Mouse (Mus musculus): ENCODE results near the gene Rnase12.
"Not testable (repeated sequence)": the region's sequence is repeated elsewhere in the genome, so short reads cannot be mapped to it uniquely, and the experiment has no call there.

The Rnase12 gene

GRCm38 (mm10) chr14:51017256-51017655 is 40.2 kb downstream of the Rnase12 start:
- no peak for DNase-seq (ENCODE audit: low spot score)

- DNase-seq (ENCODE audit: low spot score) = no peak
These were observed 41.7 kb downstream of the Rnase12 start for GRCm38 (mm10) chr14:51015780-51016179.

- DNase-seq (ENCODE audit: low spot score) = not testable (repeated sequence)
These were observed 42.7 kb downstream of the Rnase12 start for GRCm38 (mm10) chr14:51014724-51015123.

GRCm38 (mm10) chr14:51009572-51009971 is 47.9 kb downstream of the Rnase12 start:
- no peak for DNase-seq (ENCODE audit: low spot score)

- DNase-seq (ENCODE audit: low spot score) = no peak
These were observed 48.7 kb downstream of the Rnase12 start for GRCm38 (mm10) chr14:51008781-51009180.

GRCm38 (mm10) chr14:51007914-51008713 is 49.3 kb downstream of the Rnase12 start:
- no peak for DNase-seq (ENCODE audit: low spot score)

GRCm38 (mm10) chr14:51007152-51007801 is 50.2 kb downstream of the Rnase12 start, which contains the start of gene Rnase10:
Gene Rnase10, plus strand, starts transcription at chr14:51007751.
- DNase-seq (ENCODE audit: low spot score) = no peak

Data from T-cell, adult 2 months (primary cell).